Mouse (Mus musculus) megakaryocyte, embryonic 14.5 days (primary cell): ENCODE results near the gene Alyref.

Source experiments
- FLI1 ChIP-seq: IDR thresholded peaks from 2 replicates; pipeline ENCODE4 v1.6.1; 2012; ENCODE audit warnings: low read length, inconsistent platforms, mixed read lengths
- GATA1 ChIP-seq: IDR thresholded peaks from 3 replicates; pipeline ENCODE4 v1.6.1; 2012; ENCODE audit warnings: mixed read lengths, low read length, inconsistent platforms, borderline replicate concordance

DNA sequence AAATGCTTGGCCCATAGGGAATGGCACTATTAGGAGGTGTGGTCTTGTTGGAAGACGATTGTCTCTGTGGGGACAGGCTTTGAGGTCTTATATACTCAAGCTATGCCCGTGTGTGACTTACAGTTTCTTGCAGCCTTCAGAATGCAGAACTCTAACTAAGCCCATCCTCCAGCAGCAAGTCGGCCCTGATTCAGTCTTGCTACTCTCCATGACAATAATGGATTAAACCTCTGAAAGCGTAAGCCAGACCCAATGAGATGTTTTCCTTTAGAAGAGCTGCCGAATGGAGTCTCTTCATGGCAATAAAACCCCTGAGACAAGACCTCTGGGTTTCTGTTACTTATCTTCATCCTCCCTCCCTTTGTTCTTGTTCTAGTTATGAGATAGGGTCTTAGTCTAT lies 36.6 kb upstream of the Alyref start:
- TF ChIP-seq GATA1 (no peak), FLI1 (no peak)
